Mouse (Mus musculus) cerebellum, adult 9-10 months (tissue): ENCODE measurements around the gene Tomm22.
"Not testable (repeated sequence)": the region's sequence is repeated elsewhere in the genome, so short reads cannot be mapped to it uniquely, and the experiment has no call there.

Experiments
- DNase-seq: peaks from one replicate; pipeline ENCODE4 v3.0.0; 2022

Tomm22 gene

GRCm38 (mm10) chr15:79670249-79670971 lies at the start of gene Tomm22:
Tomm22 (plus strand) TSS chr15:79670861.
- DNase-seq, result peak; percentile 88

- DNase-seq, result no peak
Observed at GRCm38 (mm10) chr15:79630471-79630870, 40.2 kb upstream of the Tomm22 start.

GRCm38 (mm10) chr15:79641135-79641817 lies 29.4 kb upstream of the Tomm22 start:
- no peak for DNase-seq

GRCm38 (mm10) chr15:79645483-79645882 lies 25.2 kb upstream of the Tomm22 start:
- no peak for DNase-seq

- DNase-seq, result no peak
Observed at GRCm38 (mm10) chr15:79648130-79648529, 22.5 kb upstream of the Tomm22 start.

- no peak for DNase-seq
Observed at GRCm38 (mm10) chr15:79650569-79650968, 20.1 kb upstream of the Tomm22 start.

- DNase-seq, result no peak
Observed at GRCm38 (mm10) chr15:79651481-79651880, 19.2 kb upstream of the Tomm22 start.

GRCm38 (mm10) chr15:79656451-79656850 lies 14.2 kb upstream of the Tomm22 start:
- DNase-seq, result peak; percentile 16

GRCm38 (mm10) chr15:79657837-79658530 lies 12.7 kb upstream of the Tomm22 start:
- peak; percentile 92 for DNase-seq

GRCm38 (mm10) chr15:79658531-79659375 lies 11.9 kb upstream of the Tomm22 start, which contains the start of the genes Fam227a and Cby1:
Fam227a (minus strand) TSS chr15:79658956.
Cby1 (plus strand) TSS chr15:79659199.
- peak; percentile 95 for DNase-seq

GRCm38 (mm10) chr15:79661852-79662251 lies 8.8 kb upstream of the Tomm22 start:
- peak; percentile 63 for DNase-seq

- DNase-seq, result no peak
Observed at GRCm38 (mm10) chr15:79664666-79665065, 6.0 kb upstream of the Tomm22 start.

- no peak for DNase-seq
Observed at GRCm38 (mm10) chr15:79669195-79669594, 1.5 kb upstream of the Tomm22 start.

- DNase-seq, result no peak
Observed at GRCm38 (mm10) chr15:79670972-79671299, 275 bp downstream of the Tomm22 start.

GRCm38 (mm10) chr15:79671828-79672348 lies 1.2 kb downstream of the Tomm22 start:
- not testable (repeated sequence) for DNase-seq

- DNase-seq, result no peak
Observed at GRCm38 (mm10) chr15:79677936-79678335, 7.3 kb downstream of the Tomm22 start.

- no peak for DNase-seq
Observed at GRCm38 (mm10) chr15:79681973-79682372, 11.3 kb downstream of the Tomm22 start.

- DNase-seq, result no peak
Observed at GRCm38 (mm10) chr15:79683146-79683545, 12.5 kb downstream of the Tomm22 start.

- DNase-seq, result no peak
Observed at GRCm38 (mm10) chr15:79683707-79684465, 13.2 kb downstream of the Tomm22 start.

GRCm38 (mm10) chr15:79684616-79685015 lies 14.0 kb downstream of the Tomm22 start:
- DNase-seq, result no peak

- DNase-seq, result no peak
Observed at GRCm38 (mm10) chr15:79685141-79685641, 14.5 kb downstream of the Tomm22 start.
